Mouse (Mus musculus): ENCODE data around the gene Slit2. TPM values are rescaled to one million over a fixed set of nuclear protein-coding genes. Genes with fewer than 3 reads are reported as not detected.

The Slit2 gene
- total and polyA plus RNA-seq, 2 experiments = 0.09 to 0.13 TPM

GRCm38 (mm10) chr5:48345095-48345982 is 362.4 kb downstream of the Slit2 start:
- Histone ChIP-seq H3K27ac (replicated peaks; ENCODE audit: insufficient read depth, low read depth, low read length) (no peak overlapping the region), H3K4me1 (ENCODE audit: control insufficient read depth, insufficient read depth, low read length) (no peaks in the 10 kb centered on the region), H3K4me3 (ENCODE audit: insufficient read depth, low read depth, low read length) (no peak overlapping the region), H3K27me3 (ENCODE audit: control insufficient read depth, insufficient read depth, low read length) (no peaks in the 10 kb centered on the region), H3K79me2 (ENCODE audit: control insufficient read depth, insufficient read depth, low read length) (no peaks in the 10 kb centered on the region), H3K9ac (ENCODE audit: low read depth, low read length) (no peak overlapping the region), H3K36me3 (ENCODE audit: control insufficient read depth, insufficient read depth, low read length) (no peaks in the 10 kb centered on the region)
- TF ChIP-seq POLR2A (IDR thresholded peaks at IDR 0.05; ENCODE audit: extremely low read depth, insufficient read depth, low read length) = no peak
- 0 out of 2 replicates have a peak, but pooled peaks have one; percentile 2 for TF ChIP-seq CTCF (IDR thresholded peaks at IDR 0.05; ENCODE audit: low read depth, low read length)
- WGBS = 37% methylated on average over 5 of the region's 5 CpGs
- peak; percentile 35 for DNase-seq (ENCODE audit: extremely low read depth, low read depth, low spot score)

GRCm38 (mm10) chr5:48345983-48346648 is 363.2 kb downstream of the Slit2 start:
- Histone ChIP-seq H3K4me1 (ENCODE audit: control insufficient read depth, insufficient read depth, low read length) (no peaks in the 10 kb centered on the region), H3K4me3 (ENCODE audit: insufficient read depth, low read depth, low read length) (no peak overlapping the region), H3K79me2 (ENCODE audit: control insufficient read depth, insufficient read depth, low read length) (no peaks in the 10 kb centered on the region), H3K27ac (replicated peaks; ENCODE audit: insufficient read depth, low read depth, low read length) (no peak overlapping the region), H3K36me3 (ENCODE audit: control insufficient read depth, insufficient read depth, low read length) (no peaks in the 10 kb centered on the region), H3K9ac (ENCODE audit: low read depth, low read length) (no peak overlapping the region), H3K27me3 (ENCODE audit: control insufficient read depth, insufficient read depth, low read length) (no peaks in the 10 kb centered on the region)
- DNase-seq (ENCODE audit: extremely low read depth, low read depth, low spot score) = no peak
- 96% methylated on average over 2 of the region's 2 CpGs for WGBS
- TF ChIP-seq CTCF (IDR thresholded peaks at IDR 0.05; ENCODE audit: low read depth, low read length) (no peak), POLR2A (IDR thresholded peaks at IDR 0.05; ENCODE audit: extremely low read depth, insufficient read depth, low read length) (no peak)

- H3K9ac ChIP-seq (ENCODE audit: low read depth, low read length) = no peak overlapping the region
- no peaks in the 10 kb centered on the region for H3K79me2 ChIP-seq (ENCODE audit: control insufficient read depth, insufficient read depth, low read length)
- H3K27me3 ChIP-seq (ENCODE audit: control insufficient read depth, insufficient read depth, low read length) = no peaks in the 10 kb centered on the region
- DNase-seq (ENCODE audit: extremely low read depth, low read depth, low spot score) = no peak
- 76% methylated on average over 1 of the region's 1 CpGs for WGBS
- H3K4me1 ChIP-seq (ENCODE audit: control insufficient read depth, insufficient read depth, low read length) = no peaks in the 10 kb centered on the region
- no peak overlapping the region for H3K27ac ChIP-seq (replicated peaks; ENCODE audit: insufficient read depth, low read depth, low read length)
- H3K36me3 ChIP-seq (ENCODE audit: control insufficient read depth, insufficient read depth, low read length) = no peaks in the 10 kb centered on the region
- TF ChIP-seq POLR2A (IDR thresholded peaks at IDR 0.05; ENCODE audit: extremely low read depth, insufficient read depth, low read length) (no peak), CTCF (IDR thresholded peaks at IDR 0.05; ENCODE audit: low read depth, low read length) (no peak)
- H3K4me3 ChIP-seq (ENCODE audit: insufficient read depth, low read depth, low read length) = no peak overlapping the region
Measured at GRCm38 (mm10) chr5:48349309-48349708, 366.4 kb downstream of the Slit2 start.
